Mouse (Mus musculus): ENCODE measurements around the gene Ppp5c.

GRCm38 (mm10) chr7:17017921-17018320 lies 9.8 kb downstream of the Ppp5c start:
- TF ChIP-seq CTCF (IDR thresholded peaks at IDR 0.05; ENCODE audit: low read depth, low read length) (no peak), POLR2A (IDR thresholded peaks at IDR 0.05; ENCODE audit: extremely low read depth, insufficient read depth, low read length) (no peak)

All from liver, adult 2 months (tissue).